Mouse (Mus musculus) olfactory bulb, adult 2 months (tissue): ENCODE data around the gene Foxp1.

ENCODE experiments used
- CTCF ChIP-seq: fragments of 200-500 bp; IDR thresholded peaks from 2 replicates; pipeline ENCODE4 v1.5.1; 2012; ENCODE audit warnings: low read depth, mild to moderate bottlenecking, low read length, moderate library complexity; ENCODE audit not compliant: insufficient read depth
- POLR2A ChIP-seq: fragments of 200-500 bp; IDR thresholded peaks from 2 replicates; pipeline ENCODE4 v1.6.1; 2012; ENCODE audit warnings: mild to moderate bottlenecking, low read depth, low read length, moderate library complexity; ENCODE audit not compliant: insufficient read depth

GRCm38 (mm10) chr6:99008565-99008964 is 514.0 kb downstream of the Foxp1 start:
- no peak for TF ChIP-seq POLR2A
- no peak for TF ChIP-seq CTCF
